Mouse (Mus musculus) CD8-positive naive resting alpha-beta T cell, adult 2 months (primary cell): Measurements from ENCODE around the gene Psma2.

ENCODE experiments used
- DNase-seq, 2 experiments: peaks; one replicate each; pipeline ENCODE4 v3.0.0; 2022; ENCODE audit warnings: low read depth in 2 of 2, low spot score in 2 of 2

Psma2 gene

GRCm38 (mm10) chr13:14612926-14613529, at the start of gene Psma2, which contains the start of gene Mrpl32:
Psma2 (plus strand) TSS chr13:14613240.
Mrpl32 (minus strand) TSS chr13:14613165.
- DNase-seq, result peak; percentile 98 to 99

GRCm38 (mm10) chr13:14574128-14574527, 38.9 kb upstream of the Psma2 start:
- no peak for DNase-seq

- no peak for DNase-seq
Observed at GRCm38 (mm10) chr13:14580392-14580791, 32.6 kb upstream of the Psma2 start.

- DNase-seq, result no peak
Observed at GRCm38 (mm10) chr13:14602744-14603143, 10.3 kb upstream of the Psma2 start.

- DNase-seq, result no peak
Observed at GRCm38 (mm10) chr13:14607616-14608015, 5.4 kb upstream of the Psma2 start.

- no peak for DNase-seq
Observed at GRCm38 (mm10) chr13:14612463-14612862, 577 bp upstream of the Psma2 start.

GRCm38 (mm10) chr13:14613553-14613952, 513 bp downstream of the Psma2 start:
- DNase-seq, result peak; percentile 8 to 12

GRCm38 (mm10) chr13:14618724-14619123, 5.7 kb downstream of the Psma2 start:
- DNase-seq, result peak; percentile 69 to 77

- DNase-seq, result peak; percentile 90 to 91
Observed at GRCm38 (mm10) chr13:14629726-14630641, 16.9 kb downstream of the Psma2 start, which contains the start of gene AW209491. AW209491 (plus strand) TSS chr13:14630154.

- no peak for DNase-seq
Observed at GRCm38 (mm10) chr13:14639998-14640397, 27.0 kb downstream of the Psma2 start.

- DNase-seq, result no peak
Observed at GRCm38 (mm10) chr13:14649301-14649700, 36.3 kb downstream of the Psma2 start.

GRCm38 (mm10) chr13:14667107-14667506, 54.1 kb downstream of the Psma2 start:
- no peak for DNase-seq

- no peak for DNase-seq
Observed at GRCm38 (mm10) chr13:14670342-14670741, 57.3 kb downstream of the Psma2 start.

GRCm38 (mm10) chr13:14688955-14689354, 75.9 kb downstream of the Psma2 start:
- DNase-seq, result no peak

- no peak for DNase-seq
Observed at GRCm38 (mm10) chr13:14716801-14717200, 103.8 kb downstream of the Psma2 start.

GRCm38 (mm10) chr13:14717755-14718154, 104.7 kb downstream of the Psma2 start:
- DNase-seq, result no peak
